Mouse (Mus musculus) heart, adult 18-20 months (tissue): ENCODE results near the gene Wnt1. TPM values are rescaled to one million over a fixed set of nuclear protein-coding genes. Genes with fewer than 3 reads are reported as not detected.

Source experiments
- DNase-seq, 2 experiments: peaks; one replicate each; pipeline ENCODE4 v3.0.0; 2021 to 2022; ENCODE audit warnings: mixed read lengths in 1 of 2
- total RNA-seq, 2 experiments: library from RNA; stranded (reverse); gene quantifications; 2 replicates each; pipeline ENCODE4 v1.2.3; 2021

The Wnt1 gene
- total RNA-seq, 2 experiments from 2014 or later: not detected

DNA sequence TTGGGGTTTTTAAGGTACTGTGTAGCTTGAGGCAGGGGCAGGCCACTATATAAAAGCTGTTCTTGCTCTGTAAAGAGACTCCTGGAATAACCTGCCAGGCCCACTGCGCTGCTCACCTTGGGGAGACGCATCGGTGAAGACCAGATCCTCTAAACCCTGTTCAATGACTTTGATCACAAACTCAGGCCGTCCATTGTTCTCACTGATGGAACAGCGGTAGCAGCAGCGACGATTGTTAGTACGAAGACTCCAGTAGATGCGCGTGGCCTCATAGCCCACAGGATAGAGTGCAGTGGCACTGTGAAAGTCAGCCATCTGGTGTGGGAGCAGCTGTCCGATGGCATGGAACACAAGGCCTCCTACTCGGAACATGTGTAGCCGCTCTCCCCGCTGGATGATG is 49.5 kb downstream of the Wnt1 start:
- DNase-seq: no peak

DNA sequence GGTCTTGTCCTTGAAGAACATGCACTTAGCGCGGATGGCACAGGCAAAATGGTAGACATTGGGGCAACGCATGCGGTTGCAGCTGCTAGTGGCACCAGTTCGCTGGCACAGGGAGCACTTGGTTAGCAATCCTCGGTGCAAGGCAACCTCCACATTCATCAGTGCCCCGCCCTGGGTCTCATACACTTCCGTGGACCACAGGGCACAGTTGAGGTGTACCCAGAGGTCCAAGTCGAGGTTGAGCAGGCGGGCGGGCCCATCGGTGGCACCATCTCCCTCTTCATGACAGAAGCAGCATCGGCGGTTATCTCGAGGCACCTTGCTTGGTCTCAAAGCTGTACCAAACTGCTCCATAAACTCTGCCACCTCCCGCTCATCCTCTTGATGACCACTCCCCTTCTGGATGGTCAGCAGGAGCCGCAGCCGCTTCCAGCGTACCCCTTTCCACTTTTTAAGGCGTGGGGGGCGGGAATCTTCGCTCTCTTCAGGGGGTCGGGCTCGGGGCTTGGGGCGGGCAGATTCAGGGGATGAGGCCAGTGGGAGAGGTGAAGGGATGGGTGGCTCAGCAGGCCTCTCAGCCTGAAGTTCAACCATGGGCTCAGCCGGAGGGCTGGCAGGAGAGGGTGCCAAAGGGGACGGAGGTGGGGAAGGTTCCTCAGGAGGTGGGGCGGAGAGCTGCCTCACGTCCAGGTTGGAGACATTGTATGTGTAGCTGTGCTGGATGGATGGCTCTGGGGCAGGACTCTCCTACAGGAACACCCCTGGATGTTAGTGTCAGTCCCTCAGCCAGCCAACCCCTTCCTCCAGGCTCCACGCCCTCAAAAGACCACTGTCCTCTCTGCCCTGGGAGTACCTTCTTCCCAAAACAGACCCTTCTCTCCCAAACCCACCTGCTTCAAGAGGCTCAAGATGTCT is 50.3 kb downstream of the Wnt1 start:
- DNase-seq: no peak

Other genes with a start within 250 kb of the Wnt1 start
- gene Ccnt1, start 218.9 kb upstream of the Wnt1 start, total RNA-seq: 10 to 100 TPM; 26.3 to 31.2 TPM
- gene 4930415O20Rik, start 218.9 kb upstream of the Wnt1 start, total RNA-seq: 1 to 10 TPM; 2.5 to 2.8 TPM
- 100 to 1,000 TPM; 141 to 148 TPM for gene Adcy6, start 179.8 kb upstream of the Wnt1 start, total RNA-seq
- gene Cacnb3, start 159.0 kb upstream of the Wnt1 start, total RNA-seq: 1 to 10 TPM; 2.7 to 3.3 TPM
- 10 to 100 TPM; 60.7 to 63.2 TPM for gene Ddx23, start 127.0 kb upstream of the Wnt1 start, total RNA-seq
- 1 to 10 TPM in 1 of 2 experiments, under 1 TPM in 1; 0.77 to 1.3 TPM for gene Rnd1, start 112.4 kb upstream of the Wnt1 start, total RNA-seq
- gene Ccdc65, start 81.7 kb upstream of the Wnt1 start, total RNA-seq: under 1 TPM; 0.67 to 0.72 TPM
- 1 to 10 TPM; 7.9 to 8.5 TPM for gene Fkbp11, start 61.7 kb upstream of the Wnt1 start, total RNA-seq
- gene Arf3, start 26.6 kb upstream of the Wnt1 start, total RNA-seq: 10 to 100 TPM; 17.8 to 21.5 TPM
- gene Wnt10b, start 11.7 kb upstream of the Wnt1 start, total RNA-seq: under 1 TPM; 0.10 to 0.20 TPM
- gene Ddn, start 19.6 kb downstream of the Wnt1 start, total RNA-seq: under 1 TPM; 0.64 to 0.79 TPM
- gene Prkag1, start 41.7 kb downstream of the Wnt1 start, total RNA-seq: 100 to 1,000 TPM; 107 to 125 TPM
- gene Kmt2d, start 81.3 kb downstream of the Wnt1 start, total RNA-seq: 10 to 100 TPM; 47.0 to 58.4 TPM
- 1 to 10 TPM; 1.5 to 2.2 TPM for gene Rhebl1, start 104.7 kb downstream of the Wnt1 start, total RNA-seq
- 1 to 10 TPM in 1 of 2 experiments, under 1 TPM in 1; 0.87 to 1.8 TPM for gene Dhh, start 108.7 kb downstream of the Wnt1 start, total RNA-seq
- gene Lmbr1l, start 128.4 kb downstream of the Wnt1 start, total RNA-seq: 1 to 10 TPM; 7.4 to 9.8 TPM
- gene Tuba1b, start 144.7 kb downstream of the Wnt1 start, total RNA-seq: 100 to 1,000 TPM; 138 to 153 TPM
- gene Gm49450, start 163.7 kb downstream of the Wnt1 start, total RNA-seq: not detected
- gene Tuba1a, start 163.8 kb downstream of the Wnt1 start, total RNA-seq: 10 to 100 TPM; 63.6 to 78.8 TPM
- 10 to 100 TPM; 31.8 to 41.4 TPM for gene Tuba1c, start 240.0 kb downstream of the Wnt1 start, total RNA-seq